Mouse (Mus musculus) midbrain, embryonic 12.5 days (tissue): Measurements from ENCODE around the gene Edar. TPM values are rescaled to one million over a fixed set of nuclear protein-coding genes. Genes with fewer than 3 reads are reported as not detected.

Experiments used
- ATAC-seq: fragments of 200-750 bp; cut with Nextera tagmentation; 2 replicates; pipeline ENCODE4 v1.8.0; 2017; ENCODE audit warnings: low read depth, moderate TSS enrichment, moderate library complexity; ENCODE audit not compliant: low FRiP score
- H3K27ac ChIP-seq: fragments of 300-500 bp; sonication (generic); replicated peaks from 2 replicates; pipeline ENCODE4 v1.5.1; 2016; ENCODE audit warnings: mild to moderate bottlenecking
- H3K27me3 ChIP-seq: fragments of 300-500 bp; sonication (generic); 2 replicates; pipeline ENCODE4 v1.6.1; 2016; ENCODE audit warnings: mild to moderate bottlenecking
- H3K36me3 ChIP-seq: fragments of 300-500 bp; sonication (generic); 2 replicates; pipeline ENCODE4 v1.6.1; 2016
- H3K4me1 ChIP-seq: fragments of 300-500 bp; sonication (generic); 2 replicates; pipeline ENCODE4 v1.6.1; 2016
- H3K4me2 ChIP-seq: fragments of 300-500 bp; sonication (generic); replicated peaks from 2 replicates; pipeline ENCODE4 v1.6.1; 2016; ENCODE audit warnings: mild to moderate bottlenecking, moderate library complexity
- H3K4me3 ChIP-seq: fragments of 300-500 bp; sonication (generic); 2 replicates; pipeline ENCODE4 v1.5.1; 2016; ENCODE audit warnings: mild to moderate bottlenecking
- H3K9ac ChIP-seq: fragments of 300-500 bp; sonication (generic); replicated peaks from 2 replicates; pipeline ENCODE4 v1.6.1; 2016; ENCODE audit warnings: mild to moderate bottlenecking, moderate library complexity
- H3K9me3 ChIP-seq: fragments of 300-500 bp; sonication (generic); 2 replicates; pipeline ENCODE4 v1.6.1; 2016; ENCODE audit warnings: mild to moderate bottlenecking
- WGBS: fragments of 180-500 bp; shearing (Covaris S2); methylation state at CpG from one replicate; pipeline ENCODE4 v1.1.7; 2016; 5-methylcytosine and 5-hydroxymethylcytosine counted together
- polyA plus RNA-seq: library from polyadenylated mRNA; unstranded; fragments of >200 nt; fragmentation: Nextera tagmentation; extraction: Ambion mirVana; gene quantifications from 2 replicates; pipeline ENCODE4 v1.2.1, GENCODE M21; 2016

Gene Edar
- polyA plus RNA-seq, 1 experiment from 2014 or later = 0.33 TPM

DNA sequence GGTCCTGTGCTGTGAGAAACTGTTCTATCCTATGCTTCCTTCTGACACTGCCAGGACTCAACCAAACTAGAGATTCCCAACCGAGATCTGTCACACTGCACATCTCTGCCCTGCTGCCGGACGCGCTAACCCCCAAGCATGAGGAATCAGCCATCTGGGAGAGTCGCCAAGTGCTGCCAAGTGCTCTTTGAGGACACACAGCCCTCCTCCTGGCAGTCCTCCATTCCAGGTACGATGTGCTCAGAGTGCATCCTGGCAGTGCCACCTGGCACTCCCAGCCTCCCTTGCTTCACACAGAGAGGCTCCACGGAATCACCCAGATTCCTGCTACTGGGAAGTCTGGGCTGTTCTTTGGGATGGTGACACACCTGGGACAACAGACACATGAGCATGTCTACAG lies 31.3 kb downstream of the Edar start:
- no peaks in the 10 kb centered on the region for H3K9me3 ChIP-seq
- no peak overlapping the region for H3K27ac ChIP-seq
- ATAC-seq = no peak
- peaks cover 23% of the 10 kb centered on the region for H3K4me1 ChIP-seq
- no peak overlapping the region for H3K4me3 ChIP-seq
- no peaks in the 10 kb centered on the region for H3K36me3 ChIP-seq
- WGBS = 91% methylated on average over 7 of the region's 7 CpGs
- no peak overlapping the region for H3K4me2 ChIP-seq
- no peaks in the 10 kb centered on the region for H3K27me3 ChIP-seq
- no peak overlapping the region for H3K9ac ChIP-seq

GRCm38 (mm10) chr10:58643001-58643400 lies 32.5 kb downstream of the Edar start:
- ATAC-seq = no peak
- no peak overlapping the region for H3K4me3 ChIP-seq
- no peak overlapping the region for H3K4me2 ChIP-seq
- no peaks in the 10 kb centered on the region for H3K27me3 ChIP-seq
- H3K9me3 ChIP-seq = no peaks in the 10 kb centered on the region
- H3K4me1 ChIP-seq = peaks cover 23% of the 10 kb centered on the region
- WGBS = 91% methylated on average over 9 of the region's 9 CpGs
- H3K9ac ChIP-seq = no peak overlapping the region
- H3K27ac ChIP-seq = no peak overlapping the region
- no peaks in the 10 kb centered on the region for H3K36me3 ChIP-seq

- Histone ChIP-seq H3K9ac (no peak overlapping the region), H3K4me3 (no peak overlapping the region), H3K27ac (no peak overlapping the region), H3K36me3 (no peaks in the 10 kb centered on the region), H3K4me2 (no peak overlapping the region), H3K9me3 (no peaks in the 10 kb centered on the region), H3K27me3 (no peaks in the 10 kb centered on the region), H3K4me1 (peaks cover 23% of the 10 kb centered on the region)
- WGBS = 81% methylated on average over 10 of the region's 10 CpGs
- no peak for ATAC-seq
These were observed 33.8 kb downstream of the Edar start for GRCm38 (mm10) chr10:58641631-58642030.

DNA sequence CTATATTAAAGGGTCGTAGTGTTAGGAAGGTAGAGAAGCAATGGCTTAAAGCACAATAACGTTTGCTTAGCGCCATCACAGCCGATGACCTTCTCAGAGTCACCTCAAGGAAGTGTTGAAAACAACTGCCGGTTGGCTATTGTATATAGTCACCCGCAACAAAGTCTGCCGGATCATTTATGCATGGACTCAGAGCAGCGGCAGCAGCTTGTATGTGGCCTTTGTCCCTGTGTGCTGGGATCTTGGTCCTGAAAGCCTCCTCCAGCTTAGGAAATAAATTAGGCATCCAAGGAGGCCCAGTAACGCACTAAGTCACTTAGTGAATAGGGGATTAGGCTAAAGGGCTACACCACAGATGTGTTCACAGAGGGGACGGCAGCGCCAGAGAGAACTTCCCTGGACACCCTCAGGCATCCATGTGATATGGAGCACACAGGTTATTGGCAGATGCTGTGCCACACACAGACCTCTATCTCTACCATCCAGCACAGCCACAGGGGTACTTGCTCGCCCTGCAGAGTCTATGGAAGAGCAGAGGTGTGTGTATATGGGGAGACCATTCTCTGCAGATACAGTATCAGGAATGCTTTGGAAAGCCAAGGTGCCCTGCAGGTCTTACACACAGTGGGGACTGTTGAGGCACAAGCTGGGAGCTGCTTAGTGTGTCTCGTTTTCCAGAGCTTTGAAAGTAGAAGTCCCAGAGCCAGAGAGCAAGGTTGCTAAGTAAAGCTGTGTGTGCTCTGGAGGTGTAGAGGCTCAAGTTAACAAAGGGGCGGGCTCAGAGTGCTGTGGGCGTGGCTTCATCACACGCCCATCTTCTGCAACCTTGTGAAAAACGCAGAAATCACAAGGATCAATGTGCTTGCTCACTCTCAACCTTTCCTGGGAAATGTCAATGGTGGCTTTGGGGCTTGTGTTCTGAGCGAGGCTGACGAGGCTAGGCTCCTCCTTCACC lies 34.7 kb downstream of the Edar start:
- H3K4me2 ChIP-seq = peak overlapping the region; percentile 22
- H3K36me3 ChIP-seq = no peaks in the 10 kb centered on the region
- peak overlapping the region; percentile 31 for H3K27ac ChIP-seq
- H3K9me3 ChIP-seq = no peaks in the 10 kb centered on the region
- 13% methylated on average over 19 of the region's 19 CpGs for WGBS
- no peaks in the 10 kb centered on the region for H3K27me3 ChIP-seq
- H3K9ac ChIP-seq = no peak overlapping the region
- no peak overlapping the region for H3K4me3 ChIP-seq
- ATAC-seq = peak; percentile 81
- peaks cover 26% of the 10 kb centered on the region for H3K4me1 ChIP-seq

DNA sequence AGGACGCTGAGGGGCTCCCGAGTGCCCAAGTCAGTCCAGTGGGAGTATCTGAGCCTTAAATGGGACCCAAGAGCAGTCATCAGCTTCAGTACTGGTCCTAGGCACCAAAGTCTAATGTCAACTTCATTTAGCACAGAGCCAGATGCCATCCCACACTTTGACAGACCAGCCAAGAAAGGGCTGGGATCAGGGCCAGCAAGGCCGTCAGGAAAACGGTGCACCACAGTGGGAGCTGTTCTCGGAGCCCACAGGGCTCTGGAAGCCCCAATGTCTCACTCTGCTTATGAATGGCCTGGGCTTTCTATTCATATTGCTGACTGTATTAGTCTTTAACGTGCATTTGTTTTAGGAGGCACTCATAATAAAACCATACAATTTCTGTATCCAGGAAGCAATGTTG lies 36.2 kb downstream of the Edar start:
- H3K9ac ChIP-seq = no peak overlapping the region
- ATAC-seq = no peak
- H3K27ac ChIP-seq = no peak overlapping the region
- H3K27me3 ChIP-seq = no peaks in the 10 kb centered on the region
- no peaks in the 10 kb centered on the region for H3K36me3 ChIP-seq
- no peaks in the 10 kb centered on the region for H3K9me3 ChIP-seq
- H3K4me2 ChIP-seq = no peak overlapping the region
- peaks cover 26% of the 10 kb centered on the region for H3K4me1 ChIP-seq
- no peak overlapping the region for H3K4me3 ChIP-seq
- WGBS = 79% methylated on average over 6 of the region's 6 CpGs

- Histone ChIP-seq H3K4me2 (no peak overlapping the region), H3K36me3 (no peaks in the 10 kb centered on the region), H3K4me1 (peaks cover 24% of the 10 kb centered on the region), H3K4me3 (no peak overlapping the region), H3K9me3 (no peaks in the 10 kb centered on the region), H3K27ac (no peak overlapping the region), H3K9ac (no peak overlapping the region), H3K27me3 (no peaks in the 10 kb centered on the region)
- ATAC-seq = no peak
- WGBS = 83% methylated on average over 7 of the region's 7 CpGs
These were observed 38.9 kb downstream of the Edar start for GRCm38 (mm10) chr10:58636431-58637080.

- H3K27ac ChIP-seq = no peak overlapping the region
- no peaks in the 10 kb centered on the region for H3K27me3 ChIP-seq
- 88% methylated on average over 2 of the region's 2 CpGs for WGBS
- H3K4me1 ChIP-seq = 0 out of 2 replicates have a peak, but pooled peaks cover 3% of the 10 kb centered on the region
- H3K36me3 ChIP-seq = no peaks in the 10 kb centered on the region
- H3K4me2 ChIP-seq = no peak overlapping the region
- no peak overlapping the region for H3K9ac ChIP-seq
- no peaks in the 10 kb centered on the region for H3K9me3 ChIP-seq
- no peak for ATAC-seq
- no peak overlapping the region for H3K4me3 ChIP-seq
These were observed 41.9 kb downstream of the Edar start for GRCm38 (mm10) chr10:58633507-58633906.

- peak; percentile 68 for ATAC-seq
- Histone ChIP-seq H3K4me2 (no peak overlapping the region), H3K27ac (no peak overlapping the region), H3K9me3 (no peaks in the 10 kb centered on the region), H3K4me3 (no peak overlapping the region), H3K36me3 (no peaks in the 10 kb centered on the region), H3K27me3 (no peaks in the 10 kb centered on the region), H3K9ac (no peak overlapping the region), H3K4me1 (no peaks in the 10 kb centered on the region)
These were observed 47.9 kb downstream of the Edar start for GRCm38 (mm10) chr10:58627569-58627968.

- no peak for ATAC-seq
- no peak overlapping the region for H3K27ac ChIP-seq
- no peaks in the 10 kb centered on the region for H3K36me3 ChIP-seq
- WGBS = 79% methylated on average over 12 of the region's 12 CpGs
- H3K4me3 ChIP-seq = no peak overlapping the region
- no peak overlapping the region for H3K9ac ChIP-seq
- no peak overlapping the region for H3K4me2 ChIP-seq
- no peaks in the 10 kb centered on the region for H3K27me3 ChIP-seq
- H3K4me1 ChIP-seq = no peaks in the 10 kb centered on the region
- no peaks in the 10 kb centered on the region for H3K9me3 ChIP-seq
These were observed 50.4 kb downstream of the Edar start for GRCm38 (mm10) chr10:58624848-58625711.

- Histone ChIP-seq H3K4me3 (no peak overlapping the region), H3K27ac (no peak overlapping the region), H3K4me1 (no peaks in the 10 kb centered on the region), H3K36me3 (no peaks in the 10 kb centered on the region), H3K9me3 (no peaks in the 10 kb centered on the region), H3K27me3 (no peaks in the 10 kb centered on the region), H3K4me2 (no peak overlapping the region), H3K9ac (no peak overlapping the region)
- ATAC-seq = no peak
- WGBS = 89% methylated on average over 4 of the region's 4 CpGs
These were observed 56.2 kb downstream of the Edar start for GRCm38 (mm10) chr10:58619266-58619665.

DNA sequence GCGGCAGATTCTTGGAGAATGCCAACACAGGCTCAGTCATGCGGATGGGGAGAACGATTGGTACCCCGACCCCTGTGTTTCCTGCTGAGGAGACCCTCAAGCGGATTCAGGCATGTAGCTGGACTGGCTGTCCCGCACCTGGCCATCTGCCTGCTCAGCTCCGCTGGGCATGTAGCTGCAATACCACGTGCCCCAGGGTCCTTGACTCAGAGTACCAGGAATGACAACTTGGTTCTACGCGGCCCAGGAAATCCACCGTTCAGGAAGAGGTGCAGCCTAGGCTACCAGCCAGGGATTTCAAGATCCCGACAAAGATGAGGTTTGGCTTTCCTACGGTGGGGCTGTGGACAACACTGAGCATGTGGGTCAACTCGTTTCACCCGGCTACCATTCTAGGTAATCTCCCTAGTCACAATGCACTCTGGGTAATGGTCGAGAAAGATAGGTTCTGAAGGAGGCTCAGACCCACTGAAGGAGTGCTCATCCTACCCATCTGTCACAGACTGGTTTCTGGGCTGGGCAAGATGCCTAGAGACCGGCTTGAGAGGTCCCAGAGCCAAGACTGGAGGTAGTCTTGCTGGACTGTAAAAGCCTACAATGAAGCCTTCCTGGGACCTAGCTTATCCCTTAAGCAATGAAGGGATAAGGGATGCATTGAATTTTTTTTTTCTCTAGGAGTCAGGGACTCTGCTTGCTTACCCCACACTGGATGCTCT lies 56.8 kb downstream of the Edar start:
- Histone ChIP-seq H3K9ac (no peak overlapping the region), H3K27ac (no peak overlapping the region), H3K4me1 (no peaks in the 10 kb centered on the region), H3K36me3 (no peaks in the 10 kb centered on the region), H3K4me2 (no peak overlapping the region), H3K27me3 (no peaks in the 10 kb centered on the region), H3K9me3 (no peaks in the 10 kb centered on the region), H3K4me3 (no peak overlapping the region)
- 87% methylated on average over 17 of the region's 17 CpGs for WGBS
- no peak for ATAC-seq
